Mouse (Mus musculus): Measurements from ENCODE around the gene Rab17.

The Rab17 gene

GRCm38 (mm10) chr1:90995916-90996315, 26.5 kb upstream of the Rab17 start:
- no peak for DNase-seq (ENCODE audit: low spot score in 2 of 2)

DNA sequence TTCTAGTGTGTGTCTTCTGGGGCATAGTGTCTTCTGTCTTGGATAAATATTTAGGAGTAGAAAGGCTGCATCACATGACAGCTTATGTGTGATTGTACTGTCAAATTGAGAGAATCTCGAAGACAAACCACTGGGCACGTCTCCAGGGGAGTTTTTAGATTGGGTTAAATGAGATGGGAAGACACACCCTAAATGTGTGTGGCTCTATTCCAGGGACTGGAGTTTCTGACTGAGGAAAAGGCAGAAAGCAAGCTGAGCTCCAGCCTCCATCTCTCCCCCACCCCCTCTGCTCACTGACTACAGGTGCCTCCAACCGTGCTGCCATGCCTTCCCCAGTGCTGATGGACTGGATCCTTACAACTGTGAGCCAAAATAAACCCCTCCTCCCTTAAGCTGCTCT, 11.9 kb upstream of the Rab17 start:
- DNase-seq (ENCODE audit: low spot score in 2 of 2) = no peak

- no peak for DNase-seq (ENCODE audit: low spot score in 2 of 2)
Measured at GRCm38 (mm10) chr1:90980638-90981330, 11.3 kb upstream of the Rab17 start.

GRCm38 (mm10) chr1:90975960-90976359, 6.5 kb upstream of the Rab17 start:
- DNase-seq (ENCODE audit: low spot score in 2 of 2) = no peak

GRCm38 (mm10) chr1:90974906-90975649, 5.6 kb upstream of the Rab17 start:
- DNase-seq (ENCODE audit: low spot score in 2 of 2) = no peak

DNA sequence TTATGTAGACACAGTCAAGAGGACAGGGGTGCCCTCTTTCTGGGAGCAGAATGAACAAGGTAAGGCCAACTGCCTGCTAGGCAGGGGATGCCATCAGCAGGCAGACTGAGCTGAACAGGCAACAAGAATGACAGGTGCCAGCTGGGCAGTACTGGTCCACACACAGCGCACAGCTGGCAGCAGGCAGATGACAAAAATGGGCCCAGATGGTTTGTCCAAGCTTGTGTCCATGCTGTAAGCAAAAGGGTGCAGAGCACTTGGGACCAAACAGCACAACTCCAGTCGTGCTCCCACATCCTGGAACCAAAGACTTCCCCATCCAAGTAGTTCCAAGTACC, 4.1 kb upstream of the Rab17 start:
- DNase-seq (ENCODE audit: low spot score in 2 of 2) = no peak

DNA sequence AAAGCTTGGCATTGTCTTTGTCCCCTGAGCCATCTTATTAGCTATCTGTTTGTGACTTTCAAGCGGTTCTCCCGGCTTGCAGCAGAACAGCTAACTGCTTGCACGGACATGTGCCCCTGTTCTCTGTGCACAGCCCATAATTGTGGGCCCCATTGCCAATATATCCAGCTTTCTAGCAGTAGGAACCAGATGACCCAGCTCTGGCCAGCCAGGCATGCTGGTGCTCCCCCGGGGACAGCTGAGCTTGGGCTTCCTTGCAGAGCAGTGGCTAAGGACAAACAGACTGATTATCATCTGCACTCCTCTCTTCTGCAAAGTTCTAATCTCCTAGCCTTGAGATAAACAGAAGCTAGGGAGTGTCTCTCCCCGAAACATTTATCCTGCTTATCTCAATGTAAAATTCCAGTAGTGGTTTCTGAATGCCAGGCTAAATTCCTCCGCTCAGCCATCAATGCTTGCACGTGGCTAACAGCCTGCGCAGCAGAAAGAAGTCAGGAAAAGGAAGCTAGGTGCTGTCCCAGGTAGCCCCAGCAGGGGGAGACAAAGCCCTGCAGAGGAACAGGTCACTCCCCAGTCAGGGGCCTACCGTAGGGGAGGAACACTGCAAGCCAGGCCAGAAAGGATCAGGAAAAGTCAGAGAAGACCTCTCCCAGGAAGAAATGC, 3.6 kb upstream of the Rab17 start:
- DNase-seq (ENCODE audit: low spot score in 2 of 2) = peak; percentile 98 to 99

- no peak for DNase-seq (ENCODE audit: low spot score in 2 of 2)
Measured at GRCm38 (mm10) chr1:90969881-90970390, 475 bp upstream of the Rab17 start.

- DNase-seq (ENCODE audit: low spot score in 2 of 2) = no peak
Measured at GRCm38 (mm10) chr1:90968649-90969048, 812 bp downstream of the Rab17 start.

- DNase-seq (ENCODE audit: low spot score in 2 of 2) = no peak
Measured at GRCm38 (mm10) chr1:90967583-90967982, 1.9 kb downstream of the Rab17 start.

- no peak for DNase-seq (ENCODE audit: low spot score in 2 of 2)
Measured at GRCm38 (mm10) chr1:90962994-90963393, 6.5 kb downstream of the Rab17 start.

DNA sequence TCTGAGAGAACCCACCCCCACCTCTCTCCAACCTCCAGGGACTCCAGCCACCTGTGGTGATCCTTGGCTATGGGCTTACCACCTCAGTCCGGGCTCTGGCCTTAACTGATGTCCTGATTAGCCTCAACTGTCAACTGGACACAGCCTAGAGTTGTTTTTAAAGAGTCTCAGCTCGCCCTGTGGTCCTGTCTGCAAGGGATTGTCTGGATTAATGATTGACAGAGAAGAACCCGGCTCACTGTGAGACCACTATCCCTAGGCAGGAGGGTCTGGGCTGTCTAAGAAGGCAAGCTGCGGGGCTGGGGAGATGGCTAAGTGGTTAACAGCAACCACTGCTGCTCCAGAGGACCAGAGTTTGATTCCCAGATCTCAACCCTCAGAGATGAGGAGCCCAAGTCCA, 6.9 kb downstream of the Rab17 start:
- no peak for DNase-seq (ENCODE audit: low spot score in 2 of 2)

GRCm38 (mm10) chr1:90956245-90957096, 13.0 kb downstream of the Rab17 start:
- DNase-seq (ENCODE audit: low spot score in 2 of 2) = peak; percentile 45 to 62

DNA sequence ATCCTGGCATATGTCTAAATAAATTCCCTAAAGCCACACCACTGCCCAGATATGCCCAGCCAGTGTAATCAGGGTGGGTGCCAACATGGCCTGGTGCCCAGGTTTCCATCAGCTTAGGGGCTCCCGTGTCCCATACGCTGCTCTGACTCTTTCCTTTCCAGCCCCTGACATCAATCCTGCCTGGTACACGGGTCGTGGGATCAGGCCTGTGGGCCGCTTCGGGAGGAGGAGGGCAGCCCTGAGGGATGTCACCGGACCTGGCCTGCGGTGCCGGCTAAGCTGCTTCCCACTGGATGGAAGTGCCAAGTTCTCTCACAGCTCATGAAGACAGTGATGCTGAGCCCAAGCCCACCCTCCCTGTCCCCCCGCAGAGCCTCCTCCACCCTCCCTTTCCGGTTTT, 15.8 kb downstream of the Rab17 start:
- peak in 1 of 2 experiments; percentile 34 for DNase-seq (ENCODE audit: low spot score in 2 of 2)

GRCm38 (mm10) chr1:90952808-90953207, 16.7 kb downstream of the Rab17 start, which contains the start of gene Prlh:
Gene Prlh (plus strand): TSS chr1:90953108.
- DNase-seq (ENCODE audit: low spot score in 2 of 2) = no peak

GRCm38 (mm10) chr1:90951670-90952069, 17.8 kb downstream of the Rab17 start:
- DNase-seq (ENCODE audit: low spot score in 2 of 2) = no peak

DNA sequence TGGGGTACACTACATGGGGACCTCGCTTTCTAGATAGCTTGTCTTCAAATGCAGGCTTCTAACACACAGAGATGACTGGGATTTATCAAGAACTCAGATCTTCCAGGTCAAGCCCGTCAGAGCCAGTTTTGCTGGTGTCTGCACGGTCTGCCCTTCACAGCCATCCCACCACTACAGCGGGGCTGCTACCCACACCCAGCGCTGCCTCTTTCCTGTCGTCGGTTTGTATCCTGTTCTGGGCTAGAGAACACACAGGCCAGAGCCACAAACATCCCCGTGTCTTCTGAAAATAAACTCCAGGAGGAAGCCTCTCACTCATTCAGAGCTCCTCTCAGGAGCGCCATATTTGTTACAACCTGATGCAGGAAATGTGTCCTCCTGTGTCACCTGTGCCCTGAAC, 20.2 kb downstream of the Rab17 start:
- no peak for DNase-seq (ENCODE audit: low spot score in 2 of 2)

DNA sequence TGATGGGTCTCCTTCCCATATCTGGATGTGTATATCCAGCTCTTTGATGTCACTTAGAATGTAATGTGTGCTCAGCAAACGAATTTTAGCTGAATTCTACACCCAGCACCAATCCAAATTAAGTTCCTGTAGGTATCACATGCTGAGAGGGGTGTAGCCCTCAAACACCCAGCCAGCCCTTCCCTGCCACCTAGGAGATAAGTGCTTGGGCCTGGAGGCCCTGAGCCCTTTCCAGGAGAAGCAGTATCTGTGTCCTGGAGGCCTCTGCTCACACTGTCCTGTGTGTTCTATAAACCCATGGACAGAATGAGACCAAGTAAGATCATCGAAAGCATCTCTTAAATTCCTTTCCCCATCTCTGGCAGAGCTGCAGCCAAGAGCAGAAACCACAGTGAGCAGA, 22.2 kb downstream of the Rab17 start:
- DNase-seq (ENCODE audit: low spot score in 2 of 2) = no peak

- no peak for DNase-seq (ENCODE audit: low spot score in 2 of 2)
Measured at GRCm38 (mm10) chr1:90945171-90945570, 24.3 kb downstream of the Rab17 start.

- no peak for DNase-seq (ENCODE audit: low spot score in 2 of 2)
Measured at GRCm38 (mm10) chr1:90939980-90940379, 29.5 kb downstream of the Rab17 start.

- no peak for DNase-seq (ENCODE audit: low spot score in 2 of 2)
Measured at GRCm38 (mm10) chr1:90936990-90937389, 32.5 kb downstream of the Rab17 start.

DNA sequence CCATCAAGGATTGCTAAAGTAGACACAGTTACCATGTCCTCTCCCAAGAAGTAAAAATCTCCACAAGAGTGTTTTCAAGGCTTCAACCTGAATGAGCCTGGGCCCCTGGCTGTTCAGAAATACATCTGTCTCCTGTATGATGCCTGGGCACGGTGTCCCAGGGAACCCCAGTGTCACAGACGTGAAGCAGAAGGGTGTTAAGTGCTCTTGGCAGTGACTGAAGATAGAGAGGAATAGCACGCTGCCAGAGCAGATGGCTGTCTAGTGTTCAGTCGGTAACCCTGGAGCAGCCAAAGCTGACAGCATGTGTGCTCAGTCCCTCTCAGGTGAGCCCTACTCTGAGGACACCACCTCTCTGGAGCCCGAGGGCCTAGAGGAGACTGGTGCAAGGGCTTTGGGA, 36.5 kb downstream of the Rab17 start:
- peak in 1 of 2 experiments; percentile 6 for DNase-seq (ENCODE audit: low spot score in 2 of 2)

All from cerebellum, postnatal 4 days (tissue).